Mouse (Mus musculus) cortical plate, adult 2 months (tissue): ENCODE measurements around the gene Batf2. TPM values are rescaled to one million over a fixed set of nuclear protein-coding genes. Genes with fewer than 3 reads are reported as not detected.

Source experiments
- H3K27ac ChIP-seq: fragments of 200-500 bp; 2 replicates; pipeline ENCODE4 v1.5.1; 2012; ENCODE audit warnings: low read length, control low read depth, inconsistent platforms; ENCODE audit not compliant: insufficient read depth
- H3K4me1 ChIP-seq: fragments of 200-500 bp; 2 replicates; pipeline ENCODE4 v1.6.1; 2011; ENCODE audit warnings: low read length; ENCODE audit not compliant: control insufficient read depth, insufficient read depth
- H3K4me3 ChIP-seq: fragments of 200-500 bp; 2 replicates; pipeline ENCODE4 v1.5.1; 2011; ENCODE audit warnings: mild to moderate bottlenecking, low read length, control low read depth; ENCODE audit not compliant: insufficient read depth
- CTCF ChIP-seq: fragments of 200-500 bp; IDR thresholded peaks from 2 replicates; pipeline ENCODE4 v1.5.1; 2011; ENCODE audit warnings: mild to moderate bottlenecking, control low read depth, low read length; ENCODE audit not compliant: insufficient read depth; ENCODE audit errors: extremely low read depth
- POLR2A ChIP-seq: fragments of 200-500 bp; IDR thresholded peaks from 2 replicates; pipeline ENCODE4 v1.6.1; 2011; ENCODE audit warnings: mild to moderate bottlenecking, low read length, control low read depth; ENCODE audit not compliant: insufficient read depth; ENCODE audit errors: extremely low read depth
- polyA plus RNA-seq: library from polyadenylated mRNA; depleted of rRNA; stranded (reverse); fragments of >200 nt; gene quantifications from 2 replicates; pipeline ENCODE4 v1.2.3, GENCODE M21; 2012

The Batf2 gene
- polyA plus RNA-seq, 1 experiment: 0.50 TPM

DNA sequence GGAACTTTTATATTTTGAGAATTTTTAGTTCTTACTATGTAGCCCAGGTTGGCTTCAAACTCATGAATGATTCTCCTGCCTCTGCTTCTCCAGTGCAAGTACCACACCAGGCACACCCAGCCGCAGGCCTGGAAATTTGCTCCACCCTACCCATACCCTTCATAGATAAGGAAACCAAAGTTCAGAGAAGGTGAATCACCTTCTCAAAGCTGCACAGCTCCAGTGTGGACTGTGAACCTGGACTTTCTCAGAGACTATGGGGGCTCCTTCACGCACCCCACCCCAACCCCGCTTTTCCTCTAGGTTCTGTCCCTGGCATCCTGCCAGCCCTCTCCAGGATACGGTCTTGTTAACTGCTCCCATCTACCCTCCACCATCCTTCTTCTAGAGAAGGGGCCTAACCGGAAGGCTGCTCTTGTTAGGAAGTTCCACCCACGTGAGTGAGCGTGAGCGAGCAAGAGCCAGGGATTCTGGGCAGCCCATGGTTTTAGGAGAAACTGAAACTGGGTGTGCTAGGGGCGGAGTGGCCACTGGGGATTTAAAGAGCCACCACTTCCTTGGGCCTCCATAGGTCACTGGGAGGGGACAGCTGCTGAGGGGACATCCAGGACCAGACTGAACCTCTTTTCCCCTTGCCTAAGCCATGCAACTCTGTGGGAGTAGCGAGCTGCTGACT is 23.2 kb downstream of the Batf2 start:
- no peaks in the 10 kb centered on the region for H3K4me1 ChIP-seq
- no peak for TF ChIP-seq POLR2A
- no peak for TF ChIP-seq CTCF
- no peak overlapping the region for H3K4me3 ChIP-seq
- no peak overlapping the region for H3K27ac ChIP-seq

DNA sequence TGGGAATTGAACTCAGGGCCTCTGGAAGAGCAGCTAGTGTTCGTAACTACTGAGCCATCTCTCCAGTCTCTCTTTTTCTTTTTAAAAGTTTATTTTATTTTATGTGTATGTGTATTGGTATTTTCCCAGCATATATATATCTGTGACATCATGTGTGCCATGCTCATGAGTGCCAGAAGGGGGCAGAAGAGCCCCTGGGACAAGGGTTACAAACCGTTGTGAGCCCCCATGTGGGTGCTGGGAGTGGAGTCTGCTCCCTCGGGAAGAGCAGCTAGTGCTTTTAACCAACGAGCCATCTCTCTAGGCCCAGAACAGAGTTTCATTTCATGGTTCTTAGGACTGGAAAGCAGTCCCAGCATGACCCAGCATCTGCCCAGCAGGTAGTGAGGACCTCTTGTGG is 26.0 kb downstream of the Batf2 start:
- Histone ChIP-seq H3K27ac (no peak overlapping the region), H3K4me1 (no peaks in the 10 kb centered on the region), H3K4me3 (no peak overlapping the region)
- TF ChIP-seq POLR2A (no peak), CTCF (no peak)

DNA sequence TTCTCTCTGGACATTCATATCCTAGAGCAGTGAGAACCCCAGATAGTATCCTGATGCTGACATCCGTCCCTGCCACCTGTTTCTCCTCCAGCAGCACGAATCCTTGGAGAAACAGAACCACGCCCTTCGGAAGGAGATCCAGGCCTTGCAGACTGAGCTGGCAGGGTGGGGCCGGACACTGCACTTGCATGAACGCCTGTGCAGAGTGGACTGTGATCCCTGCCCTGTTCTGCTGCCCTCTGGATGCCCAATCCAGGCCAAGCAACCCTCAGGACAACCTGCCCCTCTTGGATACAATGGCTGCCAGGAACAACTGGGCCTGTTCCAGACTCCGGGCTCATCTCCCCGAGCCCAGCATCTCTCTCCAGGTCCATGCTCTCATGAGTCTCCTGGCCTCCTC is 30.4 kb downstream of the Batf2 start:
- H3K4me1 ChIP-seq: no peaks in the 10 kb centered on the region
- TF ChIP-seq CTCF: no peak
- no peak for TF ChIP-seq POLR2A
- no peak overlapping the region for H3K4me3 ChIP-seq
- H3K27ac ChIP-seq: no peak overlapping the region

DNA sequence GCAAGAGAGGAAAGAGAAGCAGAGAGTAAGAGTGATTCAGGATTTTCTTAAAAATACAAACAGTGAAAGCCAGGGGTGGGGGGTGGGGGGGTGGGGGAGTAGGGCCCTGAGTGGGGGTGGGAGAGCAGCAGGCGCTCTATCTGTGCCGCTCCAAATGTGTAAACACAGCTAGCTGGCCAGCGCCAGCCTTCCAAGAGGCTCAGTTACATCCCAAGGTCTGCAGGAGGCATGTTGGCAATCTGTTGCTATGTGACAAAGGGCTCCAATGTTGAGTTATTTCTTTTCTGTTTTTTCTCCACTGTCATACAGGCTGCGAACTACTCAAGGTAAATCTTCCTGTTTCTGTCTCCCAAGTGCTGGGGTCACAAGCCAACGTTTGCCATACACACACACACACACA is 34.0 kb downstream of the Batf2 start:
- no peak for TF ChIP-seq POLR2A
- no peak for TF ChIP-seq CTCF
- Histone ChIP-seq H3K4me3 (no peak overlapping the region), H3K4me1 (no peaks in the 10 kb centered on the region), H3K27ac (no peak overlapping the region)

DNA sequence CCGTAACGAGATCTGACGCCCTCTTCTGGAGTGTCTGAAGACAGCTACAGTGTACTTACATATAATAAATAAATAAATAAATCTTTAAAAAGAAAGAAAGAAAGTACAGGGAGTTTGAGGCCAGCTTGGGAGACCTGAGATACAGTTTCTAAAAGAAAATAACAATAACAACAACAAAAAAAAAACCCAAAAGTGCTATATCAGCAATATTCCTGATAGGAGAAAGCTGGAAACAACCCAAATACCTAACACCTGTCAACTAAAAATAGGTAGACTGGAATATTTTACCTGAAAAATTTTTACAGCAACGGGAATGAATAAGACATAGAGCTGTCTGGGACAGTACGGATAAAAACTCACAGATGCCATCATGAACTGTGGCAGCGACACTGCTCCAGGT is 38.0 kb downstream of the Batf2 start:
- no peak for TF ChIP-seq POLR2A
- no peak for TF ChIP-seq CTCF
- no peak overlapping the region for H3K27ac ChIP-seq
- H3K4me1 ChIP-seq: no peaks in the 10 kb centered on the region

DNA sequence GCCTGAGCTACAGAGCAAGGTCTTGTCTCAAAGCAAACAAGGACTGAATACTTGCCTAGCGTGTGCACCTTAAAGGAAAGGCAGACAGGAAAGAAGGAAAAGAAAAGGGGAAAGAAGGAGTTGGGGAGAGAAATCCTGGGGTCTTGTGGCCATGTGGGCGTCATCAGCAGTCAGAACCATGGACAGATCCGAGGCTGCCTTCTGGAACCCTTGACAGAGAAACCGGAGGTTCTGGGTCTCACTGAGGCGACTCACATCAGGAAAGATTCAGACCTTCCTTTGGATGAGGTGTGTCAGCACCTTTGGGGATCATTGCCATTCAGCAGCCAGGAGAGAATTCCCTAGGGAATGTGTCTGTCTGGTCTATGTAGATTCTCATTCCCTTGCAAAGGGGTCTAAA is 40.8 kb downstream of the Batf2 start:
- TF ChIP-seq POLR2A: no peak
- no peak for TF ChIP-seq CTCF
- Histone ChIP-seq H3K27ac (no peak overlapping the region), H3K4me3 (no peak overlapping the region), H3K4me1 (no peaks in the 10 kb centered on the region)

More for the DNA sequence above, 38.0 kb downstream of the Batf2 start:
- no peak overlapping the region for H3K4me3 ChIP-seq

DNA sequence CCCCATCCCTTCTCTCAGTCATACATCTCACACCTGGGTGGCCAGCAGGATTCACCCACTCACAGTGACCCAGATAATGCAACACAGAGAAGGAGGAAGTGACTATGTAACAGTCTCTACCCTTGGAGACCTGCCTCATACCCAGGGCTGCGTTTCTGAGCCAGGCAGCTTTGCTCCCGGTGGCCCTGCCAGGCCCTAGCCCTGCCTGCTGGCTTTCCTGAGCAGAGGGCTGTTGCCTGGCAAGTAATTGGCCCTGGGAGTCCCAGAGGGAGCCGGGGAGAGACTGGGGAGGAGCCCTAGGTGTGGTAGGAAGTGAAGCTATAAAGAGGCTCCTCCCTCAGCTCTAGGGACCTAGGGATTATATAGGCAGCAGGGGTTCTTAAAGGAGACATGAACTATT is 41.8 kb downstream of the Batf2 start:
- H3K27ac ChIP-seq: no peak overlapping the region
- H3K4me3 ChIP-seq: no peak overlapping the region
- H3K4me1 ChIP-seq: no peaks in the 10 kb centered on the region
- TF ChIP-seq CTCF: no peak
- no peak for TF ChIP-seq POLR2A

DNA sequence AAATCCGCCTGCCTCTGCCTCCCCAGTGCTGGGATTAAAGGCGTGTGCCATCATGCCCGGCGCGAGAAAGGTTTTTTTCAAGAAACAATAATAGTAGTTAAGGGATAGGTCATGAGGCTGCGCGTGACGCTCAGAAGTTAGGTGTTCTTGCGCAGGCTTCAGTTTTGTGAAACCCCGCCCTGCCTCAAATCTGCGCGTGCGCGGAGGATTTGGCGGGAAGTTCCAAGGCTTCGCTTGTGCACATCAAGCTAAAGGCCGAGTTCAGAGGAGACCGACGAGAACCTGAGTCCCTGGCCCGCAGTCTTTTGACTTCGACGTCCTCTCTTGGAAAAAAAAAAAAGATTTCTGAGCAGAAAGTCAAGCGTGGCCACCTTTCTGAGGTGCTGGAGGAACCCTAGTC is 43.3 kb downstream of the Batf2 start, which contains the start of gene Majin:
Gene Majin (plus strand): TSS at position 258 of the 400 bp plus-strand sequence.
- H3K4me3 ChIP-seq: no peak within 1 kb of the TSS
- no peaks in the 10 kb centered on the region for H3K4me1 ChIP-seq
- TF ChIP-seq CTCF (no peak), POLR2A (no peak)
- no peak within 1 kb of the TSS for H3K27ac ChIP-seq

DNA sequence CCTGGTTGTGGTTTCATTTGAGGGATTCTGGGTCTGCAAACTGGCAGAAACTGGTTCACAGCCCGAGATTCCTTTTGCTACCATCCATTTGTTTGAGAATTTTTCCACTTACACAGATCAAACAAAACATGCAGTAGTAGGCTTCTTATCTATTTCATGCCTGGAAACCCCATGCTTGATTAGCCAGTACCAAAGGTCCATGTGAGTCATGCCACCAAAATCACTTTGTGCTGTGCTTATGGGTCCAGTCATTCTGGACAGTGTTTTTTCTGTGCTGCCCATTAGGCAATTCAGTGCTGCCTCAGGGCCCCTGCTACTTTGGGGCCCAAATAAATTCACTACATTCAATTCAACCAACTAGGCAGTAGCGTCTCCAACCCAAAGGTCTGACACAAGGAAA is 63.5 kb downstream of the Batf2 start:
- no peak overlapping the region for H3K4me3 ChIP-seq
- H3K4me1 ChIP-seq: no peaks in the 10 kb centered on the region
- no peak for TF ChIP-seq CTCF
- TF ChIP-seq POLR2A: no peak
- no peak overlapping the region for H3K27ac ChIP-seq

DNA sequence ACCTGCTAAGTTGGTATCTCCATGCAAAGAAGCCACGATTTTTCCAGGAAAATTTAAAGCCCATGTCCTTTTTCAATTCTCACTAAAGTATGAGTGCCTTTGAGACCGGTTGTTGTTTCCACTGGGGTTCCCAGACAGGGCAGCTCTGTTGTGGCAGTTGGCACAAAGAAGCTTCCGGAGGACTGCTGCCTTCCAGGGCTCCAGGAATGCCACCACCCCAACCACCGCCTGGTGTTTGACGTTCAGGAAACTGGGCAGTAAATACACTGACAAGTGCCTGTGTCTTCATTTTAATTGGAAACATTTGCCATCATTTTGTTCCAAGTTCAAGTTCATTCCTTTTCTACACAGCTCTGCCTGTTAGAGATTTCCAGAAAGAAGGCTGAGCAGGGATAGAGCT is 65.9 kb downstream of the Batf2 start:
- TF ChIP-seq POLR2A (no peak), CTCF (no peak)
- Histone ChIP-seq H3K4me3 (no peak overlapping the region), H3K27ac (no peak overlapping the region), H3K4me1 (no peaks in the 10 kb centered on the region)

DNA sequence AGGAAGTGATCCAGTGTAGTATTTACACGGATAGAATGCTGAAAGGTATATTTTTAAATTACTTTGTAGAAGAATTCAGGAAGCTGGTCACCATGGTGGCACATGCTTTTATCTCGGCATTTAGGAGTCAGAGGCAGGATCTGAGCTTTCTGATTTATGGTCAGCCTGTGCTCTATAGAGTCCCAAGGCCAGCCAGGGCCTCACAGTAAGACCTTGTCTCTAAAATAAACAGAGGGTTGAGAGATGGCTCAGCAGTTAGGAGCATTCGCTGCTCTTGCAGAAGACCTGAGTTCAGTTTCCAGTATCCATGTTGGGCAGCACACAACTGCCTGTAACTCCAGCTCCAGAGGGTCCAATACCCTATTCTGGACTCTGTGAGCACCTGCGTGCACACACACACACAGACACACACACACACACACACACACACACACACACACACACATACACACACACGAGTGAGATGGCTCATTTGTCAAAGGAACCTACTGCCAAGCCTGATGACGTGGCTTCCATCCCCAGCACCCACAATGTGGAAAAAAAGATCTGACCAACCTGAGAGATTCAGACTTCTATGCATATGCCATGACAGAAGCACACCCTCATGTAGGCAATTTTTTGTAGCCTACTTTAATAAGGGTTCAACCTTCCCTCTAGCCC is 75.4 kb downstream of the Batf2 start:
- no peak overlapping the region for H3K4me3 ChIP-seq
- H3K4me1 ChIP-seq: no peaks in the 10 kb centered on the region
- H3K27ac ChIP-seq: no peak overlapping the region
- TF ChIP-seq CTCF (no peak), POLR2A (no peak)
